Comparison of ENCODE assay signal across 26 mouse cellular contexts in the genomic region with DNA sequence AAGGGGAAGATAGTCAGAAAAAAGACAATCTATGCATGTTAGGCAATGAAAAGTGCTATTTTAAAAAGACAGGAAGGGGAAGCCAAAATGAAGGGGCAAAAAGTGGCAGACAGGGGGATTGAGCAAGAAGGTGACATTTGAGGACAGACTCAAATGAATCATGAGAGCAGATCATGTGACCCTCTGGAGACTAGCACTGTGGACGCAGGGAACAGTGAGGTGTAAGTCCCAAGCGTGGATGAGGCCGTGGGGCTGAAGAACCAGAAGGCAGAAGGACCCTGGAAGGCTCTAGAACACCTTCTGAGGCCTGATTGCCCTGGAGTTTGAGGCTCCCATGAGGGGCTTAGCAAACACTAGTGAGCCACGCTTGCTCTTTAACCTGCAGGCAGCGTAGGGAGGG. TPM values are rescaled to one million over a fixed set of nuclear protein-coding genes. Genes with fewer than 3 reads are reported as not detected.
A peak's percentile ranks its signal among the peaks of the same experiment; 100 is the strongest.
DNase-seq lines count a peak whose midpoint lies in the region; ATAC-seq and TF ChIP-seq lines count a peak whose summit lies in the region.
"Had no signal": no experiment of that assay in that cellular context is flagged by ENCODE, and none has a peak within 500 bp of the region (broad histone marks: within the 10 kb centered on the region; RNA-seq: fewer than 3 reads in every experiment).

No protein-coding gene starts in this region.

- H3K27ac ChIP-seq in heart, adult 2 months = peak overlapping the region; percentile 97
- H3K27ac ChIP-seq in forebrain, embryonic 13.5 days = no peak overlapping the region
- no peak overlapping the region for H3K27ac ChIP-seq in hindbrain, embryonic 11.5 days (ENCODE audit: low read depth, low read length)
- H3K27ac ChIP-seq: forebrain, embryonic 12.5 days; hindbrain, embryonic 15.5 days; midbrain, embryonic 15.5 days had no signal

- no peak for TF ChIP-seq EP300 in heart, adult 2 months (IDR thresholded peaks at IDR 0.05; ENCODE audit: insufficient read depth, low read depth, low read length)

- H3K4me1 ChIP-seq in heart, adult 2 months (ENCODE audit: control insufficient read depth, insufficient read depth, low read length) = peaks cover 23% of the 10 kb centered on the region
- H3K4me1 ChIP-seq in lung, adult 2 months (ENCODE audit: control insufficient read depth, insufficient read depth, low read length) = peaks cover 25% of the 10 kb centered on the region
- H3K4me1 ChIP-seq in forebrain, embryonic 13.5 days = peaks cover 23% of the 10 kb centered on the region
- peaks cover 4% of the 10 kb centered on the region; the same call in 1 of the 2 replicates for H3K4me1 ChIP-seq in hindbrain, embryonic 11.5 days (replicated peaks; ENCODE audit: control insufficient read depth, insufficient read depth, low read length)

- H3K4me2 ChIP-seq in forebrain, embryonic 13.5 days = no peak overlapping the region
- H3K4me2 ChIP-seq in hindbrain, embryonic 11.5 days (replicated peaks; ENCODE audit: low read depth, low read length) = no peak overlapping the region
- H3K4me2 ChIP-seq: forebrain, embryonic 12.5 days; hindbrain, embryonic 15.5 days; midbrain, embryonic 15.5 days had no signal

- peaks cover 4% of the 10 kb centered on the region for H3K79me2 ChIP-seq in heart, adult 2 months (replicated peaks; ENCODE audit: control insufficient read depth, insufficient read depth, low read length)

- intact Hi-C loops in heart, adult 2 months (cut with DNase I) = no loop called here

- H3K9me3 ChIP-seq in forebrain, embryonic 13.5 days (replicated peaks) = no peaks in the 10 kb centered on the region
- H3K9me3 ChIP-seq in hindbrain, embryonic 11.5 days (ENCODE audit: control insufficient read depth, low read length) = no peaks in the 10 kb centered on the region
- H3K9me3 ChIP-seq: embryonic facial prominence, embryonic 10.5 days; forebrain, embryonic 12.5 days; hindbrain, embryonic 15.5 days; intestine, embryonic 15.5 days; limb, embryonic 12.5 days; midbrain, embryonic 15.5 days had no signal

- no peak for TF ChIP-seq CTCF in heart, adult 2 months (IDR thresholded peaks at IDR 0.05)
- TF ChIP-seq CTCF in lung, adult 2 months (IDR thresholded peaks at IDR 0.05; ENCODE audit: insufficient read depth, low read length) = no peak

- 93% methylated on average over 5 of the region's 5 CpGs for WGBS in heart, adult 2 months
- 80% methylated on average over 5 of the region's 5 CpGs for WGBS in lung, adult 2 months
- WGBS in forebrain, embryonic 13.5 days = 77% methylated on average over 5 of the region's 5 CpGs
- WGBS in hindbrain, embryonic 11.5 days = 92% methylated on average over 5 of the region's 5 CpGs

- no peak for DNase-seq in heart, adult 2 months
- no peak for DNase-seq in heart, adult 9 months (ENCODE audit: low spot score in 2 of 2)
- peak; percentile 58 for DNase-seq in lung, postnatal 36 days
- no peak for DNase-seq in lung, adult 2 months
- DNase-seq in hindbrain, embryonic 11.5 days (ENCODE audit: low spot score) = no peak
- DNase-seq: adrenal gland, postnatal 14 days; cerebellum, adult 2 months; gastrocnemius, postnatal 10 days; heart, postnatal 14 days; kidney, adult 9 months; kidney, postnatal 25 days; lung, adult 18-20 months; right cerebral cortex, postnatal 25 days had no signal

- H3K27me3 ChIP-seq in heart, adult 2 months (ENCODE audit: control insufficient read depth, insufficient read depth, low read length) = no peaks in the 10 kb centered on the region
- peaks cover 19% of the 10 kb centered on the region for H3K27me3 ChIP-seq in forebrain, embryonic 13.5 days
- H3K27me3 ChIP-seq in hindbrain, embryonic 11.5 days (ENCODE audit: control insufficient read depth, insufficient read depth, low read length) = peaks cover 5% of the 10 kb centered on the region; the same call in 1 of the 2 replicates
- H3K27me3 ChIP-seq: hindbrain, embryonic 15.5 days; intestine, embryonic 15.5 days had no signal

- TF ChIP-seq POLR2A in heart, adult 2 months (IDR thresholded peaks at IDR 0.05; ENCODE audit: insufficient read depth, low read depth, low read length) = no peak
- no peak for TF ChIP-seq POLR2A in lung, adult 2 months (IDR thresholded peaks at IDR 0.05; ENCODE audit: borderline replicate concordance, extremely low read depth, low read depth, low read length)

- no peaks in the 10 kb centered on the region for H3K36me3 ChIP-seq in heart, adult 2 months (ENCODE audit: control insufficient read depth, insufficient read depth, low read length)
- no peaks in the 10 kb centered on the region for H3K36me3 ChIP-seq in forebrain, embryonic 13.5 days (ENCODE audit: poor library complexity, severe bottlenecking)
- H3K36me3 ChIP-seq in hindbrain, embryonic 11.5 days (ENCODE audit: control insufficient read depth, insufficient read depth, low read length) = no peaks in the 10 kb centered on the region
- H3K36me3 ChIP-seq: embryonic facial prominence, embryonic 10.5 days; forebrain, embryonic 12.5 days; hindbrain, embryonic 15.5 days; intestine, embryonic 15.5 days; limb, embryonic 12.5 days; midbrain, embryonic 15.5 days had no signal

- ATAC-seq in common myeloid progenitor, adult 5-6 weeks (replicated peaks; ENCODE audit: low read depth, poor library complexity, severe bottlenecking) = peak; percentile 6
- ATAC-seq in forebrain, embryonic 13.5 days = no peak
- no peak for ATAC-seq in hindbrain, embryonic 11.5 days (ENCODE audit: low FRiP score)
- ATAC-seq: intestine, embryonic 15.5 days; midbrain, embryonic 15.5 days had no signal

- no peak overlapping the region for H3K4me3 ChIP-seq in heart, adult 2 months
- H3K4me3 ChIP-seq in lung, adult 2 months (replicated peaks; ENCODE audit: extremely low read depth, low read depth, low read length) = no peak overlapping the region
- H3K4me3 ChIP-seq in forebrain, embryonic 13.5 days = no peak overlapping the region
- no peak overlapping the region for H3K4me3 ChIP-seq in hindbrain, embryonic 11.5 days (ENCODE audit: low read depth, low read length)
- H3K4me3 ChIP-seq: forebrain, embryonic 12.5 days; hindbrain, embryonic 15.5 days; intestine, embryonic 15.5 days; limb, embryonic 12.5 days; midbrain, embryonic 15.5 days had no signal

- no peak overlapping the region for H3K9ac ChIP-seq in heart, adult 2 months (ENCODE audit: low read depth, low read length)
- H3K9ac ChIP-seq in forebrain, embryonic 13.5 days = no peak overlapping the region
- no peak overlapping the region for H3K9ac ChIP-seq in hindbrain, embryonic 11.5 days (ENCODE audit: low read depth, low read length)
- H3K9ac ChIP-seq: forebrain, embryonic 12.5 days; hindbrain, embryonic 15.5 days; intestine, embryonic 15.5 days; limb, embryonic 12.5 days; midbrain, embryonic 15.5 days had no signal

RNA-seq across cellular contexts. Expression of gene Dgkz, which starts 9.3 kb away (rescaled TPM):
- 10 to 100 TPM; 35.5 to 37.5 TPM for total RNA-seq in heart, adult 2 months (2021)
- polyA plus RNA-seq in heart, adult 2 months (2012; rRNA removed) = 102 and 118 TPM in 2 replicates
- 252 and 308 TPM in 2 replicates for polyA plus RNA-seq in lung, adult 2 months (2012; rRNA removed)
- 102 and 117 TPM in 2 replicates for total RNA-seq in common myeloid progenitor, adult 5-6 weeks (2017)
- polyA plus RNA-seq in forebrain, embryonic 13.5 days (2015; fragmentation: Nextera tagmentation; extraction: Ambion mirVana) = 18.5 and 23.1 TPM in 2 replicates
- polyA plus RNA-seq in hindbrain, embryonic 11.5 days (2014; fragmentation: Nextera tagmentation; extraction: Ambion mirVana) = 24.1 and 28.9 TPM in 2 replicates

RNA-seq across cellular contexts. Expression of gene Gm9821, which starts 20.9 kb away (rescaled TPM):
- total RNA-seq in heart, adult 2 months (2021) = not detected
- not detected in 2 replicates for polyA plus RNA-seq in heart, adult 2 months (2012; rRNA removed)
- polyA plus RNA-seq in lung, adult 2 months (2012; rRNA removed) = not detected in 2 replicates
- total RNA-seq in common myeloid progenitor, adult 5-6 weeks (2017) = 0.49 and 1.5 TPM in 2 replicates
- polyA plus RNA-seq in forebrain, embryonic 13.5 days (2015; fragmentation: Nextera tagmentation; extraction: Ambion mirVana) = 0.18 and 0.41 TPM in 2 replicates
- polyA plus RNA-seq in hindbrain, embryonic 11.5 days (2014; fragmentation: Nextera tagmentation; extraction: Ambion mirVana) = 0.27 and 0.37 TPM in 2 replicates
- total RNA-seq: adrenal gland, postnatal 14 days; gastrocnemius, postnatal 10 days; heart, postnatal 14 days; layer of hippocampus, adult 8-10 months; left cerebral cortex, adult 18-20 months had no signal
- polyA plus RNA-seq: cerebellum, adult 2 months; spleen, adult 2 months had no signal

RNA-seq across cellular contexts. Expression of gene Mdk, which starts 34.3 kb away (rescaled TPM):
- 1 to 10 TPM; 2.5 to 2.8 TPM for total RNA-seq in heart, adult 2 months (2021)
- 4.1 and 5.4 TPM in 2 replicates for polyA plus RNA-seq in heart, adult 2 months (2012; rRNA removed)
- 10.0 and 10.1 TPM in 2 replicates for polyA plus RNA-seq in lung, adult 2 months (2012; rRNA removed)
- 0.44 TPM in 1 of 2 replicates, not detected in the other for total RNA-seq in common myeloid progenitor, adult 5-6 weeks (2017)
- 609 and 621 TPM in 2 replicates for polyA plus RNA-seq in forebrain, embryonic 13.5 days (2015; fragmentation: Nextera tagmentation; extraction: Ambion mirVana)
- polyA plus RNA-seq in hindbrain, embryonic 11.5 days (2014; fragmentation: Nextera tagmentation; extraction: Ambion mirVana) = 960 and 984 TPM in 2 replicates

RNA-seq across cellular contexts. Expression of gene Chrm4, which starts 39.3 kb away (rescaled TPM):
- not detected for total RNA-seq in heart, adult 2 months (2021)
- 0.14 and 0.29 TPM in 2 replicates for polyA plus RNA-seq in heart, adult 2 months (2012; rRNA removed)
- 0.10 and 0.13 TPM in 2 replicates for polyA plus RNA-seq in lung, adult 2 months (2012; rRNA removed)
- 0.96 TPM in 1 of 2 replicates, not detected in the other for total RNA-seq in common myeloid progenitor, adult 5-6 weeks (2017)
- 0.83 and 0.88 TPM in 2 replicates for polyA plus RNA-seq in forebrain, embryonic 13.5 days (2015; fragmentation: Nextera tagmentation; extraction: Ambion mirVana)
- polyA plus RNA-seq in hindbrain, embryonic 11.5 days (2014; fragmentation: Nextera tagmentation; extraction: Ambion mirVana) = 0.20 and 0.42 TPM in 2 replicates
- total RNA-seq: heart, postnatal 14 days; neutrophil, adult 5-6 weeks had no signal
- polyA plus RNA-seq: heart, embryonic 11.5 days had no signal

RNA-seq across cellular contexts. Expression of gene Creb3l1, which starts 57.9 kb away (rescaled TPM):
- total RNA-seq in heart, adult 2 months (2021) = 1 to 10 TPM; 3.8 to 5.8 TPM
- polyA plus RNA-seq in heart, adult 2 months (2012; rRNA removed) = 3.3 and 4.5 TPM in 2 replicates
- polyA plus RNA-seq in lung, adult 2 months (2012; rRNA removed) = 11.6 and 15.0 TPM in 2 replicates
- 0.78 TPM in 1 of 2 replicates, not detected in the other for total RNA-seq in common myeloid progenitor, adult 5-6 weeks (2017)
- 0.52 and 0.71 TPM in 2 replicates for polyA plus RNA-seq in forebrain, embryonic 13.5 days (2015; fragmentation: Nextera tagmentation; extraction: Ambion mirVana)
- 2.0 and 2.2 TPM in 2 replicates for polyA plus RNA-seq in hindbrain, embryonic 11.5 days (2014; fragmentation: Nextera tagmentation; extraction: Ambion mirVana)

Comparison
In these comparisons a context has a peak if more than half of its experiments do, and no peak if none do; other contexts are left out.
1. RNA of gene Mdk, which starts 34.3 kb away (polyA plus RNA-seq): 960 to 984 TPM in hindbrain, embryonic 11.5 days and 609 to 621 TPM in forebrain, embryonic 13.5 days; 10.0 to 10.1 TPM in lung, adult 2 months and 4.1 to 5.4 TPM in heart, adult 2 months; every median in the first group is over 10 times any median in the second.